Mouse (Mus musculus) Muller cell, postnatal 12 days (primary cell): Measurements from ENCODE around the gene Akap13.
A peak's percentile ranks its signal among the peaks of the same experiment; 100 is the strongest.
"Not testable (repeated sequence)": the region's sequence is repeated elsewhere in the genome, so short reads cannot be mapped to it uniquely, and the experiment has no call there.

Experiments used
- DNase-seq: peaks from one replicate; pipeline ENCODE4 v3.0.0-alpha.2; 2015; ENCODE audit errors: inconsistent ontology term

Gene Akap13

GRCm38 (mm10) chr7:75755861-75756449 is 300.6 kb downstream of the Akap13 start:
- no peak for DNase-seq

GRCm38 (mm10) chr7:75759992-75760514 is 304.7 kb downstream of the Akap13 start:
- DNase-seq = no peak

- DNase-seq = not testable (repeated sequence)
These were observed 305.5 kb downstream of the Akap13 start for GRCm38 (mm10) chr7:75760661-75761319.

GRCm38 (mm10) chr7:75762225-75762624 is 306.9 kb downstream of the Akap13 start:
- DNase-seq = not testable (repeated sequence)

GRCm38 (mm10) chr7:75767080-75767769 is 311.9 kb downstream of the Akap13 start:
- DNase-seq = not testable (repeated sequence)

GRCm38 (mm10) chr7:75768169-75768568 is 312.8 kb downstream of the Akap13 start:
- DNase-seq = no peak

- DNase-seq = no peak
These were observed 314.6 kb downstream of the Akap13 start for GRCm38 (mm10) chr7:75769909-75770308.

- not testable (repeated sequence) for DNase-seq
These were observed 319.1 kb downstream of the Akap13 start for GRCm38 (mm10) chr7:75774095-75775078.

GRCm38 (mm10) chr7:75778053-75778452 is 322.7 kb downstream of the Akap13 start:
- no peak for DNase-seq

- DNase-seq = no peak
These were observed 325.5 kb downstream of the Akap13 start for GRCm38 (mm10) chr7:75780812-75781211.

- no peak for DNase-seq
These were observed 326.1 kb downstream of the Akap13 start for GRCm38 (mm10) chr7:75781298-75781947.

GRCm38 (mm10) chr7:75781948-75782722 is 326.8 kb downstream of the Akap13 start:
- peak; percentile 92 for DNase-seq

GRCm38 (mm10) chr7:75782723-75783011 is 327.3 kb downstream of the Akap13 start:
- DNase-seq = no peak

GRCm38 (mm10) chr7:75785388-75786328 is 330.3 kb downstream of the Akap13 start:
- DNase-seq = no peak

GRCm38 (mm10) chr7:75786812-75787211 is 331.5 kb downstream of the Akap13 start:
- no peak for DNase-seq

GRCm38 (mm10) chr7:75787371-75787770 is 332.0 kb downstream of the Akap13 start:
- no peak for DNase-seq

GRCm38 (mm10) chr7:75788069-75788800 is 332.9 kb downstream of the Akap13 start:
- peak; percentile 58 for DNase-seq

- not testable (repeated sequence) for DNase-seq
These were observed 333.4 kb downstream of the Akap13 start for GRCm38 (mm10) chr7:75788801-75789135.

GRCm38 (mm10) chr7:75789746-75790145 is 334.4 kb downstream of the Akap13 start:
- no peak for DNase-seq
